Mouse (Mus musculus) erythroblast, embryonic 14.5 days (primary cell): ENCODE measurements around the gene Nfkbil1. TPM values are rescaled to one million over a fixed set of nuclear protein-coding genes. Genes with fewer than 3 reads are reported as not detected.

Source experiments
- H3K27me3 ChIP-seq: 2 replicates; pipeline ENCODE4 v1.6.1; 2012; ENCODE audit warnings: inconsistent platforms; ENCODE audit not compliant: control insufficient read depth
- H3K36me3 ChIP-seq: 2 replicates; pipeline ENCODE4 v1.6.1; 2012; ENCODE audit warnings: mild to moderate bottlenecking, inconsistent platforms; ENCODE audit not compliant: control insufficient read depth
- H3K4me1 ChIP-seq: 2 replicates; pipeline ENCODE4 v1.6.1; 2012; ENCODE audit warnings: inconsistent platforms; ENCODE audit not compliant: control insufficient read depth
- H3K4me3 ChIP-seq: replicated peaks from 2 replicates; pipeline ENCODE3; 2012; ENCODE audit warnings: moderate library complexity, mild to moderate bottlenecking, inconsistent platforms
- H3K9me3 ChIP-seq: 2 replicates; pipeline ENCODE4 v1.6.1; 2012; ENCODE audit warnings: low read length, inconsistent platforms, mixed read lengths; ENCODE audit not compliant: control insufficient read depth
- GATA1 ChIP-seq: IDR thresholded peaks from 2 replicates; pipeline ENCODE4 v1.6.1; 2012; ENCODE audit warnings: low read length, inconsistent platforms, mixed read lengths
- TAL1 ChIP-seq: IDR thresholded peaks from 3 replicates; pipeline ENCODE4 v1.6.1; 2012; ENCODE audit warnings: low read length, inconsistent platforms, mixed read lengths
- polyA plus RNA-seq: library from polyadenylated mRNA; stranded (reverse); fragments of >175 nt; gene quantifications from 2 replicates; pipeline ENCODE4 v1.2.3, GENCODE M21; 2012

The Nfkbil1 gene
- polyA plus RNA-seq = 1.6 TPM in 2 replicates

DNA sequence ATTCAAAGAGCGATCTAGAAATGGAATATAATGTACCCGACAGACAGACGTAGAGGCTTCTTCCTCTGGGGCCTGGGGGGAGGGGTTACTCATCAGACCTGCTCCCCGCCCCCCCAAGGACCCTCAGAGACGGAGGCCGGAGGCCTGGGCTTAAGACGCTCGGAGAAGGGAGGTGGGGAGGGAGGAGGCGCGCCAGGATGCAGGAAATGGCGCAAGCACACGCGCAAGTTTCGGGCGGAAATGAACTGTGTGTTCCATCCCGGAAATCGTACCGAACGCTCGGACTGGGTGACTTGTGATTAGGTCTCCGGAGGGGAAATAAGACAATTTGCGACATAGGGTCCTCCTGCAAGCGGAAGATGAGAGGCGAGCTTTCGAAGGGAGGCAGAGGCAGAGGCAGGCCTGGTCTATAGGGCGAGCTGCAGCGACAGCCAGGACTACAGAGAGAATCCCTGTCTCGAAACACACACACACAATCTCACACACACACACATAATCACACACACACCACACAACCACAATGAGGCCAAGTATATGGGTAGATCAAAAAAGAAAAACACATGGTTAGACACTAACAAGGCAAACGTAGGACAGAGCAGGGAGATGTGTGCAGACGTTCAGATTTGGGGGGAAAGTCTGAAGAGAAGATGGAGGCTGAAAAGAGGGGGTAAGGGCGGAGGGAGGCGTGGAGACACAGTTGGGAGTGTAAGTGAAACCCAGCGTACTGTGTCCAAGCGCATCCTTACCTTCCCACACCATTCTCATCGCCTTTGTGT is at the start of gene Nfkbil1:
TSS of gene Nfkbil1 (minus strand) at position 179 of the 776 bp plus-strand sequence.
- H3K27me3 ChIP-seq = no peaks in the 10 kb centered on the region
- no peaks in the 10 kb centered on the region for H3K9me3 ChIP-seq
- H3K4me3 ChIP-seq = peak within 1 kb of the TSS; percentile 79
- H3K4me1 ChIP-seq = peaks cover 61% of the 10 kb centered on the region
- TF ChIP-seq GATA1 (no peak), TAL1 (no peak)
- H3K36me3 ChIP-seq = peaks cover 26% of the 10 kb centered on the region

DNA sequence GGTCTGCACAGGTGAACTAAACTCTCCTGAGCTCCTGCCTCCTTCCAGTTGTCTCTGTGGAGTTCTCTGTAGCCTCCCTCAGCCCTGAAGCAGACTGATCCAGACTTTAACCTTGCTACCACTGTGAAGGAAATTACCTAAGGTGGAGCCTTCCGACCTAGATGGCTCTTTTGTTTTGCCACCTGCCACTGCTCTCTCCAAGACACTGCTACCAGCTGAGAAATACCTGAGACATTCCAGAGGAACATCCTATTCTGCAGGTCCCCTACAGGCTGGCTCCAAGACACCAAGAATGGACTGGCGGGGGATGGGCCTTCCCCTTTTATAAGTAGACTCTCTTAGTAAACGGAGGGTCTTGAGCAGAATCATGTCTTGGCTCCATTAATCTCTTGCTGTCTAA is 44.7 kb upstream of the Nfkbil1 start:
- Histone ChIP-seq H3K4me1 (no peaks in the 10 kb centered on the region), H3K36me3 (no peaks in the 10 kb centered on the region), H3K4me3 (no peak overlapping the region), H3K27me3 (peaks cover 17% of the 10 kb centered on the region), H3K9me3 (no peaks in the 10 kb centered on the region)
- TF ChIP-seq GATA1 (no peak), TAL1 (no peak)

DNA sequence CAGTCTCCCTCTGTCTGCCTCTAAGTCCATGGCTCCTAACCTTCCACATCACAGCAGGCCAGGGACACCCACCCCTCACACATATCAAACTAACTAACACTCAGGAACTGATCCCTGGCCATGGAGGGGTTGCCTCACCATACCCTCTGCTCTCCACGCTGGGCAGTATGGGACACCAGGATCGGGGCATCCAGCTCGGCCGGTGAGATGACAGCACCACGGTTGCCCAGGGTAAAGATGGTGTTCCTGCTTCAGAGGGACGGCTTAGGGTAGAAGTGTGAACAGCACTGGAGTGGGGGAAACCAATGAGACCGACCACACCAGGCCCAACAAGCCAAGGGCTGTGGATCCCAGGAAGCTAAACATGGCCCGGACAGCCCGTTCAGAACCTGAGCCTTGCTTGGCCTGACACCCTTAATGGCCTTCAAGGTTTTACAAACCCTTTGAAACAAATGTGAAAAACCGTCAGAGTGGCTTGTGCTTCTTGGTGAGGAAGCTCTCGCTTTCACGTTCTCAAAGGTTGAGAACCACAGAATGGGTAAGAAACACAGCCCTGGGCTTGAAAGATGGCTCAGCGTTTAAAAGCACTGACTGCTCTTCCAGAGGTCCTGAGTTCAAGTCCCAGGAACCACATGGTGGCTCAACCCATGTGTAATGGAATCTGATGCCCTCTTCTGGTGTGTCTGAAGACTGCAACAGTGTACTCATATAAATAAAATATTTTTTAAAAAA is 43.5 kb upstream of the Nfkbil1 start:
- Histone ChIP-seq H3K36me3 (no peaks in the 10 kb centered on the region), H3K9me3 (no peaks in the 10 kb centered on the region), H3K4me1 (no peaks in the 10 kb centered on the region; the same call in 1 of the 2 replicates), H3K27me3 (peaks cover 17% of the 10 kb centered on the region), H3K4me3 (no peak overlapping the region)
- TF ChIP-seq TAL1 = no peak
- no peak for TF ChIP-seq GATA1

DNA sequence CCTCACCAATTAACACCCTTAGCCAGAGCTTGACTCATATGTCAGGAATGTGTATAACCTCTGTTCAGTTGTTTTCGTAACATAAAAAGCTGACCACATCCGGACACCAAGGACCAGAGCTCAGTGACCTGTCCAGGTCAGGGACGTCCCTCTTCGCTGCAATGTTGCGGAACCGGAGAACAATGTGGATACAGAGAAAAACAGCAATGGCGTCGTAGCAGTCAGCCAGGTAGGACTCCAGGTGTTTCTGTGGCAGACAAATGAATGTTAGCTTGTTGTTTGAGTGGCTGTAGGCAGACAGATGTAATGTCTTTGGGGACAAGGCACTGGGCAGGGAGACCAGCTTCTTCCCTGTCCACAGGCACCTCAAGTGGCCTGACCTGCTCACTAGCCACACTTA is 42.5 kb upstream of the Nfkbil1 start:
- no peak for TF ChIP-seq GATA1
- no peak for TF ChIP-seq TAL1
- Histone ChIP-seq H3K4me3 (no peak overlapping the region), H3K36me3 (no peaks in the 10 kb centered on the region), H3K9me3 (no peaks in the 10 kb centered on the region), H3K4me1 (no peaks in the 10 kb centered on the region; the same call in 1 of the 2 replicates), H3K27me3 (peaks cover 17% of the 10 kb centered on the region)

DNA sequence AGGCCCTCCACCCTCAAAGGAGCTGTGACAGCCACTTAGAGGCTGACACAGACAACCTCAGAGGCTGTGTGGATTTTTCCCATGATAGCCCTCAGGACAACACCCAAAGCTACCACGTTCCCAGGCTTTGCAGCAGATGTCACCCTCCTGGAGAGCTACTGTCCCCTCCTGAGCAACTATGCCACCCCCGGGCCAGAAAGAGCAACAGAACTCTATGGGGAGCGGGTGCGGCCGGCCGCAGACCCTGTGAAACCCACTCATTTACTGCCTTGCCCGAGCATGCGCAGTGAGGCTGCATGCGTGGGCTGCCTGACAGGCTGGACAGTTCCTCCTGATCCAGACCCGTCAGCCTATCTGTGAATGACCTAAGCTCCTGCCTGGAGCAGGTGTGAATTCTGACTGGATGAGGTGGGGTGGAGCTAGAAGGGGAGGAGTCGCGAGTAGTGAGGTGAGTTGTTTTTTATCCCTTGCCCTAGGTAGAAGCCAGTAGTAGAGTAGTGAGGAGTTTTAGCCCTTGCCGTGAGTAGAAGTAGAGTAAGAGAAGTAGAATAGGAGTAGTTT is 40.8 kb upstream of the Nfkbil1 start:
- Histone ChIP-seq H3K36me3 (no peaks in the 10 kb centered on the region), H3K9me3 (peaks cover 2% of the 10 kb centered on the region), H3K4me3 (no peak overlapping the region), H3K4me1 (no peaks in the 10 kb centered on the region; the same call in 1 of the 2 replicates), H3K27me3 (peaks cover 19% of the 10 kb centered on the region)
- no peak for TF ChIP-seq GATA1
- TF ChIP-seq TAL1 = no peak

DNA sequence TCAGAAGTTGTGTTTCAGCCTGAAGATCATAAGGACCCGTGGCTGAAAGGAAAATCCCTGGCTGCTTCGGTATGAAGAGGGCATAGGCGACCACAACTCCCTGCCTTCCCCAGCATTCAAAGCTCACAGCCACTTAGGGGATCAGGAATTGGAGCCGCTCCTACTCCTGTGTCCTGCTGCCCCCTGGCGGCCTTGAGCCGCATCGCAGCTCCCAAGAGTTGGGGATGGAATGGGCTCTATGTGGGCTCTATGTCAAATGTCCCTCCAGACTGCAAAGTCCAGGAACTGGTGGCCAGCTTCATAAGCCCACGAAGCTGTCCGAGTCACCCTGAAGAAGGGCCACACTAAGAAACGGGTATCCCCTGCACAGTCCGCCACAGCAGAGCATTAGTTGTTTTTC is 39.2 kb upstream of the Nfkbil1 start:
- TF ChIP-seq GATA1 (no peak), TAL1 (no peak)
- no peak overlapping the region for H3K4me3 ChIP-seq
- peaks cover 19% of the 10 kb centered on the region for H3K27me3 ChIP-seq
- H3K36me3 ChIP-seq = no peaks in the 10 kb centered on the region
- peaks cover 2% of the 10 kb centered on the region for H3K9me3 ChIP-seq
- no peaks in the 10 kb centered on the region; the same call in 1 of the 2 replicates for H3K4me1 ChIP-seq

DNA sequence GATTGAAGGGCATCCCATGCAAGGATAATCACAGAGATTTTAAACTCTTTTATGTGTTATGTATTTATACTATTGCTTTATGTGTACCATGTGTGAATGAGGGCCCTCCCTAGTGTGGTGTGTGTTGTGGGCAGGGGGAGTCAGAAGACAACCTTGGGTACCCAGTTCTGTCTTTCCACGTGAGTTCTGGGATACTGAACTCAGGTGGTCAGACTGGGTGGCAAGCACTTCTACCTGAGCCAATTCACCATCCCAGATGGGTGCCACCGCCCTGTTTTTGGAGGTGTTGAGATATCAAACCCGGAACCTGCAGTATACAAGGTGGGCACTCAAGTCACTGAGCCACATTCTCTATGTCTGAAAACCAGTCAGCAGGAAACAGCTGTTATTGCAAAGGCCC is 36.7 kb upstream of the Nfkbil1 start:
- H3K27me3 ChIP-seq = peaks cover 19% of the 10 kb centered on the region
- no peak overlapping the region for H3K4me3 ChIP-seq
- H3K4me1 ChIP-seq = no peaks in the 10 kb centered on the region; the same call in 1 of the 2 replicates
- no peaks in the 10 kb centered on the region for H3K36me3 ChIP-seq
- H3K9me3 ChIP-seq = peaks cover 2% of the 10 kb centered on the region
- TF ChIP-seq TAL1 (no peak), GATA1 (no peak)

DNA sequence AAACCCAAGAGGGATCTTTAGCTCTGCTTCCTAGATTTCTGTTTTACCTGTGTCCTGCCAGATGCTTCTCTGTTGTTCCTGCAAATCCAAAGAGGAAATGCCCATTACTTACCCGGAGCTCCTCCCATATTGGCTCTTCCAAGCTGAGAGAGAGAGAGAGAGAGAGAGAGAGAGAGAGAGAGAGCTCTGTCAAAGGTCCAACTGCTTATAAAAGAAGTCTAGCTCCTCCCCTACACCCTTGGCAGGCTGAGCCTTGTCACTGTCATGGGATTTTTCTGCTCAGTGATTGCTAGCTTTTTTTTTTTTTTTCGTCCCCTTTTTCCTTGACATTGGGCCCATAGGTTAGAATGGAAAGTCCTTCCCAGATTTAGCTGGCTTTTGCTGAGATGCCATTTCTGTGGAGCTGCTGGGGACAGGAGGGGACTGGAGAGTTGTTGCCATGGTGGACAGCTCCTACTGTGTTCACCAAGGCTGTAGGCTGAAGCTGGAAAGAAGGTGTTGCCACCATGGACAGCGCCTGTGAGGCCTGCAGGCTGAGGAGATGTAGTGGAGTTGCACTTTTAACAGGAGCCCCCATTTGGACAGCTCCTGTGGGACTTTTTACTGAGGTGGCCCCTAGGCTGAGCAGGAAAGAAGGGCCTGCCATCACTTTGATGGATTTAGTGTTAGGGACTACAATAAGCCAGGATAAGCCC is 34.2 kb upstream of the Nfkbil1 start:
- Histone ChIP-seq H3K9me3 (peaks cover 2% of the 10 kb centered on the region), H3K27me3 (peaks cover 2% of the 10 kb centered on the region), H3K4me3 (no peak overlapping the region), H3K4me1 (no peaks in the 10 kb centered on the region; the same call in 1 of the 2 replicates), H3K36me3 (peaks cover 3% of the 10 kb centered on the region)
- no peak for TF ChIP-seq TAL1
- no peak for TF ChIP-seq GATA1
